Mouse (Mus musculus) left cerebral cortex, adult 2 months (tissue): ENCODE data around the gene Hist1h2bk. TPM values are rescaled to one million over a fixed set of nuclear protein-coding genes. Genes with fewer than 3 reads are reported as not detected.

ENCODE experiments used
- DNase-seq, 2 experiments: peaks; one replicate each; pipeline ENCODE4 v3.0.0; 2021 to 2022; ENCODE audit warnings: low spot score in 2 of 2, mixed read lengths in 1 of 2; ENCODE audit errors: extremely low spot score in 1 of 2
- H3K27ac ChIP-seq: fragments of 200-600 bp; 2 replicates; pipeline ENCODE4 v1.8.1; 2022
- H3K4me3 ChIP-seq: fragments of 200-600 bp; 2 replicates; pipeline ENCODE4 v1.8.1; 2022
- CTCF ChIP-seq: fragments of 200-600 bp; IDR thresholded peaks from 2 replicates; pipeline ENCODE4 v1.8.1; 2022; ENCODE audit warnings: antibody characterized with exemption, mild to moderate bottlenecking, moderate library complexity
- intact Hi-C: fragments of 180-260 bp; cut with DNase I; formaldehyde crosslinking; loops from one replicate; pipeline ENCODE4 v1.15.1; 2025
- total RNA-seq, 2 experiments: library from RNA; stranded (reverse); gene quantifications; 2 replicates each; pipeline ENCODE4 v1.2.3; 2021

The Hist1h2bk gene
- total RNA-seq, 2 experiments from 2014 or later, result 12.2 to 13.5 TPM

DNA sequence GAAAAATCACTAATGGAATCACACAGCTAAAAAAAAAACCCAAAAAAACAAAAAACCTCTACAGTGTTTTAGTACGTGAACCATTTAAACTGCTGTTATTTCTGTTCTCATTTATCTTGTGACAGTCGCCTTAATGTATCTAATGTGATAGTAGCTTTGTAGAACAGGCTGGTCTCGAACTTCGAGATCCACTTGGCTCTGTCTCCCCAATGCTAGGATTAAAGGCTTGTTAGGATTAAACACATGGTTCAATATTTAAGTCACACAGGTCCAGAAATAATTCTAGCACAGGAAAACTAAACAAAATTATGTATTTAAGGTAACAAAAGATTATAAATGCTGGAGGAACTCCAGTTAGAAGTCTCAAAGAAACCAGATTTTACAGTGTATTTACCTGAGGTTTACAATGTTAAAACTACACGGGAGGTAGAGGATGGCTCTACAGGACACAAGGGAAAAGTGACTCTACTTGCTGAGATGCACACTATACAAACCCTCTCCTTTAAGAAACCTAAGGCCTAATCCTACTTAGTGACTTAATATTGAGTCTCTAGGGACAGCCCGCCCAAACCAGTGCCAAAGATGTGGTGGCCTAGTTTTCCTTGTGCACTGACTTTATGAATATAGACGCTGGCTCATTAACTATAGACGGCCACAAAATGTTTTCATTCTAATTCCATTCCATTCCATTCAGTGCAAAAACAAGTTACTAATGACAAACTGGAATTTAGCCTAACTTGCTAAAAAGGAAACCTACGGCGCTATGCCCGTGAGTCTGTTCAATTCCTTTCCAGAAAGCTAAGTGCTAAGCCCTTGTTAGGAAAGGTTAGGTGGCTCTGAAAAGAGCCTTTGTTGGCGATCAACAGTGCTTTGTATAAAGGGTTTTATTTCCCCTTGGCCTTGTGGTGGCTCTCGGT lies 6.2 kb downstream of the Hist1h2bk start:
- no peak for DNase-seq
- Histone ChIP-seq H3K4me3 (peak overlapping the region; percentile 57), H3K27ac (peak overlapping the region; percentile 85)
- intact Hi-C loops, result loop anchor here (1.0 to 10.0 kb wide), 7 partner anchors 287 to 1720 kb away; partner anchors contain the start of genes Hist1h1a, Hist1h1c, Hist1h1t and Hist1h2af
- no peak for TF ChIP-seq CTCF

DNA sequence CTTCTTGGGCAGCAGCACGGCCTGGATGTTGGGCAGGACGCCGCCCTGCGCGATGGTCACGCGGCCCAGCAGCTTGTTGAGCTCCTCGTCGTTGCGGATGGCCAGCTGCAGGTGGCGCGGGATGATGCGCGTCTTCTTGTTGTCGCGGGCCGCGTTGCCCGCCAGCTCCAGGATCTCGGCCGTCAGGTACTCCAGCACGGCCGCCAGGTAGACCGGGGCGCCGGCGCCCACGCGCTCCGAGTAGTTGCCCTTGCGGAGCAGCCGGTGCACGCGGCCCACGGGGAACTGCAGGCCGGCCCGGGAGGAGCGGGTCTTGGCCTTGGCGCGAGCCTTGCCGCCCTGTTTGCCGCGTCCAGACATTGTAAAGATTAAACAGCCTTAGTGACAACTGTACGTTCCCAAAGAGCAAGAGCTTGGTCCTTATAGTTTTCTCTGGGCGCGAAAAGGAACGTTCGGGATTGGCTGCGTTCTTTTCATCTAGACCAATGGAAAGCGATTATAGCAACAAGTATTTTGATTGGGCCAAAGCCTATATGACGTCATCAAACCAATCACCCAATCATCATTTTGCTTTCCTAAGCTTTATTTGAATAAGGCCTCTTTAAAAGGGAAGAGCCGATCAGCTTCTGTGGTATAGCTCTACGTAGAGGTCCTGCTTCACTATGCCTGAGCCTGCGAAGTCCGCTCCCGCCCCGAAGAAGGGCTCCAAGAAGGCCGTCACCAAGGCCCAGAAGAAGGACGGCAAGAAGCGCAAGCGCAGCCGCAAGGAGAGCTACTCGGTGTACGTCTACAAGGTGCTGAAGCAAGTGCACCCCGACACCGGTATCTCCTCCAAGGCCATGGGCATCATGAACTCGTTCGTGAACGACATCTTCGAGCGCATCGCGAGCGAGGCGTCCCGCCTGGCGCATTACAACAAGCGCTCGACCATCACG lies 7.2 kb downstream of the Hist1h2bk start, which contains the start of the genes Hist1h2ag and Hist1h2bj:
Gene Hist1h2ag, minus strand, starts transcription at position 377 of the 935 bp plus-strand sequence.
Gene Hist1h2bj, plus strand, starts transcription at position 647 of the 935 bp plus-strand sequence.
- H3K4me3 ChIP-seq, result peak within 1 kb of the TSS; percentile 51
- peak; percentile 74 to 86 for DNase-seq
- peak within 1 kb of the TSS; percentile 85 for H3K27ac ChIP-seq
- intact Hi-C loops, result loop anchor here (5.0 to 10.0 kb wide), 5 partner anchors 288 to 1719 kb away; partner anchors contain the start of genes Hist1h1a, Hist1h1c, Hist1h1t and Hist1h2af

DNA sequence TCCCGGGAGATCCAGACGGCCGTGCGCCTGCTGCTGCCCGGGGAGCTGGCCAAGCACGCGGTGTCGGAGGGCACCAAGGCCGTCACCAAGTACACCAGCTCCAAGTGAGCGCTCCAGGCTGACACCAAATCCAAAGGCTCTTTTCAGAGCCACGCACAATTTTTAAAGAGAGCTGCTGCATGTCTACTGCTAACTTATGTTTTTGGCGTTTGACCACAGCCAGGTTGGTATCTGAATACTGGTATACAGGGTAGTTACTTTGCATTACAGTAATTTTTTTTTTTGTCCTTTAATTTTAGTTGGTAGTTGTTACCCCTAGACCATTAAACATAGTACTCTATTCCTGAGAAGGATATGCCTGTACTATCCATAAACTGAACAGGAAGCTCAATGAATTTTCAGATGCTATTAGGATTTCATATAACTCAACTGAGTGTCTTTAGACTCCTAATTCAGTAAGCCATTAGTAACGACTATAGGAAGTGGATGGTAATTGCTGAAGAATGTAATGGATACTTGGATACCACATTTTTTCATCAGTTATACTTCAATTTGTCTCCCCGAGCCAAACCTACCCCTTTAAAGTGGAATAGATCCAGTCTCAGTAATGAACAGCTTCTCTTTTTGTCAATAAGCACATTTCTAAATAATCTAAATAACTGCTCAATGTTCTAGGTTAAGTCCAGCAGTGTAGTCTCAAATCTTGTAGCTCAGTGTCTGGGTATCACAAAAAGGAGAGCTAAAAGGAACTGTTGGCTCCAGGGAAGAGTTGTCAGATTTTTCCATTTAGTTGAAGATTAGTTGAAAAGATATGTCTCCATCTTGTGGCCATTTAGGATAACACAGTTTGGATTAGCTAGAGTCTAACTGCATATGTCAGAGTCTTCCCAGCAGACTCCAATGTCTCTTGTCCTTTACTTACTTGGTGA lies 8.1 kb downstream of the Hist1h2bk start:
- intact Hi-C loops, result loop anchor here (5.0 to 10.0 kb wide), 5 partner anchors 289 to 1719 kb away; partner anchors contain the start of genes Hist1h1a, Hist1h1c, Hist1h1t and Hist1h2af
- H3K4me3 ChIP-seq, result peak overlapping the region; percentile 51
- no peak for DNase-seq
- peak; percentile 77 for TF ChIP-seq CTCF
- H3K27ac ChIP-seq, result peak overlapping the region; percentile 65; the same call in 1 of the 2 replicates

DNA sequence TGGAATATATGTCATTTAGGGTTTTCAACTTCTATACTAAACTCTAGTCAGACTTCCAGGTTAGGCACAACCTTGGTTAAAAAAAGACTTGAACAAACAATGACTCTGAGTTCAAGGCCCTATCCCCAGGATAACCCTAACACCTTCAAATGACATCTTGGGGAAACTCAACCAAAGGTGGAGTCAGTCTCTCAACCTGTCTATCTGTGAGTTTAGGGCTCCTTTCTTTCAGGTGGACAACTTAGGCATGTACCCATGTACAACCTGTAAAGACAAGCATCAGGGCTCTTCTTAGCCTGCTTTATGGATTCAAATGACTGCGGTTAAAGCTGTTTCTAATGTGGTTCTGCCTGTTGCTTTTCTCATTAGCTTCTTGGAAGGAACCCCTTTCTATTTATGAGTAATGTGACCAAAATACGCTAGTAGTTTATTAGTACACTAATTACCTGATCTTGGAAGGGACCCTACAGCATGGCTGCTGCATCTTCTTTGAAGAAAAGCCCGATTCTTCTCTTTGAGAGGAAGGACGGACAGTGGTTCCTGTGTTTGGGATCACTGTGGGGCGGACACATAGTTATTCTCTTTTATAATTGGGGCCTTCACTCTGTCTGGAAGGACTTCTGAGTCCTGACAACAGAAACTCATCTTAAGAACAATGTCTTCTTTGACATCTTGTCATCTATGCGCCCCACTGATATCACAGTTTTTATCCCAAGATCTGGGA lies 8.9 kb downstream of the Hist1h2bk start:
- H3K4me3 ChIP-seq, result no peak overlapping the region
- no peak overlapping the region for H3K27ac ChIP-seq
- intact Hi-C loops, result loop anchor here (5.0 to 10.0 kb wide), 6 partner anchors 290 to 1718 kb away; partner anchors contain the start of genes Hist1h1a, Hist1h1c, Hist1h1t and Hist1h2af
- DNase-seq, result no peak
- TF ChIP-seq CTCF, result no peak

DNA sequence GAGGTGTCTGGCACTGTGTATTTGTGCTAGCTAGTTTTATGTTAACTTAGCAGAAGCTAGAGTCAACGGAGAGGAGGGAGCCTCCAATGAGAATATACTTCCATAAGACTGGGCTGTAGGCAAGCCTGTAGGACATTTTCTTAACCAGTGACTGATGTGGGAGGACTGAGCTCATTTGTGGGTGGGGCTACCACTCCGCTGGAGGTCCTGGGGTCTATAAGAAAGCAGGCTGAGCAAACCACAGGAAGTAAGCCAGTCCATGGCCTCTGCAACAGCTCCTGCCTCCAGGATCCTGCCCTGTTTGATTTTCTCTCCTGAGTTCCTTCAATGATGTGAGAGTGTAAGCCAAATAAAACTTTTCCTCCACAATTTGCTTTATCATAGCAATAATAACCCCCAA lies 9.6 kb downstream of the Hist1h2bk start:
- H3K27ac ChIP-seq, result no peak overlapping the region
- intact Hi-C loops, result loop anchor here (5.0 to 10.0 kb wide), 2 partner anchors 291 to 1227 kb away; partner anchors contain the start of genes Hist1h2ak, Hist1h2bn and Hist1h4k
- TF ChIP-seq CTCF, result no peak
- no peak overlapping the region for H3K4me3 ChIP-seq
- no peak for DNase-seq

DNA sequence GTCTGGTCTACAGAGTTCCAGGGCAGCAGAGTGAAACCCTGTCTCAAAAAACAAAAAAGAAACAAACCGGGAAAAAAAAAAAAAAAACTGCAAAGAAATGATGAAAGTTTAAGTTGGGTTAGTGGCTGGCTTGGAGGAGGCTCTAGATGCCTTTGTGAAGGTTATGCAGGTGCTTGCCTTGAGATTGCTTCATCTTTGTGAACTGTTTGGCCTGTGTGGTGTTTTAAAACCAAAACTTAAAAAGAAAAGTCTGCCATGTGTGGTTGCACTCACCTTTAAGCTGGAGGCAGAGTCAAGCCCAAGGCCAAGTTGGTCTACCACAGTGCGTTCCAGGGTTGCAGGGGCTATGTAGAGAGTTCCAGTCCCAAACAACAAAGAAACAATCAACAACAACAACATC lies 13.4 kb downstream of the Hist1h2bk start:
- DNase-seq, result no peak
- no peak for TF ChIP-seq CTCF
- Histone ChIP-seq H3K4me3 (no peak overlapping the region), H3K27ac (no peak overlapping the region)
- intact Hi-C loops, result loop anchor here (5.0 to 10.0 kb wide), 2 partner anchors 294 to 1223 kb away; partner anchors contain the start of genes Hist1h2ak, Hist1h2bn and Hist1h4k

DNA sequence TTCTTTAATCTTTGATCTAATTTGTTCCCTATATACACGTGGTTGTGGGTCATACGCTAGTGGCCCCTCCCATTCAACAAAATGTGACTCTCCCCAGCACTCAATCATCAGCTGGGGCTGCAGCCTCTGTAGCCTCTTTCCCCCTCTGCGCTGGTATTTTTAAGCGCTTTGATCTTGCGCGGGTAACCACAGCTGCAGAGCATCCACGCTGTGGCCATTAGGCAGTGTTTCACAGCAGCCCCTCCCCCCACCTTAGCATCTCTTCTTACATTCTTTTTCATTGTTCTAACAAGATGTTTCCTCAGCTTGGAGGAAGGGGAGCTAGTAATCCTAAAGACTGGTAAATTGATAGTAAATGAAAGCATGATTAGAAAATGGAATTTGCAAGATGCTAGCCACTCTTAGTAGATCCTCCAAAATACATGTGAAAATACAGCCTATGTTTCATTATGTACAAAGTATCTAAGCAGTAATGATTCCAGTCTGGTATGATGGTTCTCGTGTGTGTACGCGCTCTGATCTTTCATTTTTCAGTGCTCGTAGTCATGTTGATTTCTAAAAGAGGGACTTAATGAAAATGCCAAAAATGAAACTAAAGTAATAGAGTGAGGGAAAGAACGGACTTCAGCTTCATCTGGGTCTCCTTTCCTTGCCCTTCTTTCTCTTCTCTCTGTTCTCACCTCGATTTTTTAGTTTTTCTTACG lies 14.2 kb downstream of the Hist1h2bk start:
- Histone ChIP-seq H3K4me3 (peak overlapping the region; percentile 73), H3K27ac (peak overlapping the region; percentile 74; the same call in 1 of the 2 replicates)
- TF ChIP-seq CTCF, result no peak
- DNase-seq, result no peak
- intact Hi-C loops, result loop anchor here (5.0 to 10.0 kb wide), 4 partner anchors 295 to 1362 kb away; partner anchors contain the start of genes Hist1h2ak, Hist1h2bn and Hist1h4k

DNA sequence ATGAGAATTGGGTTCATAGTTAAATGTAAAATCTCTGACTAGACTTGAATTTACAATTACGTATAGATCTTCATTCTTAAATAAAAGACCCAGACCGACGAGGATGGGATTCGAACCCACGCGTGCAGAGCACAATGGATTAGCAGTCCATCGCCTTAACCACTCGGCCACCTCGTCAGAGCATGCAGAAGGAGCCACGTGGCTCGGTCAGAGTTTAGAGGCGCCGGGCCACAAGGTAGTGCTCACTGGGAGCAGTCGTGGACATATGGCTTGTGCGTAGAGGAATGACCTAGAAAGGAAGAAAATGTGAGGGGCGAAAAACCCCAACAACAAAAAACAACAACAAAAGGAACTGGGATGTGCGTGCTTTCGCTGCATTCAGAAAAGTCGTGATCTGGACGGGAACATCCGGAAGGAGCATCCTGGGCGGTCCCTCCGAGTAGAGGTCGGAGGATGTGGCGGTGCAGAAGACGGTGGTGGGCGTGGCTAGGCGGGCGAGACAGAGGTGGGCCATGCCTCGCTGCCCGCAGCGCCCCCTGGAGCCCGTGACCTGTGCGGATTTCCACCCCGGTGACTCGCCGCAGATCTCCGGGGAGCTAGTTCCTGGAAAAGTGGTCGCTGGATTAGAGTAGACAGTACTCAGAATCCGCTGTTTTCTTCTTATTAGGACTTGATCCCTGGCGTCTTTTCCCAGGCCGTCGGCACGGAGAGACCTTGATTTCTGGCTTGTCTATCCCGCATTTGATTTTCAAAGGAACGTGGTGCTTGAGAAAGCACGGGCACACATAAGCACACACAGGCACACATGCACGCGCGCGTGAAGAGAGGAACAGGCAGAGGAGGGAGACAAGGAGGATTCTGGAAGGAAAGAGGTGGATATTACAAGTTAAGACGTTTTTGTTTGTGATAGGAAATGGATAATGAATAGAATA lies 15.2 kb downstream of the Hist1h2bk start:
- TF ChIP-seq CTCF, result peak; percentile 59
- intact Hi-C loops, result loop anchor here (5.0 kb wide), 2 partner anchors 339 to 1361 kb away; no protein-coding TSS in a partner anchor
- Histone ChIP-seq H3K4me3 (peak overlapping the region; percentile 73), H3K27ac (peak overlapping the region; percentile 74)
- peak; percentile 87 to 90 for DNase-seq
